Mouse (Mus musculus): ENCODE measurements around the gene Htt. TPM values are rescaled to one million over a fixed set of nuclear protein-coding genes. Genes with fewer than 3 reads are reported as not detected.
A peak's percentile ranks its signal among the peaks of the same experiment; 100 is the strongest.

Gene Htt
- polyA plus RNA-seq, 1 experiment from 2014 or later, result 15.6 TPM

DNA sequence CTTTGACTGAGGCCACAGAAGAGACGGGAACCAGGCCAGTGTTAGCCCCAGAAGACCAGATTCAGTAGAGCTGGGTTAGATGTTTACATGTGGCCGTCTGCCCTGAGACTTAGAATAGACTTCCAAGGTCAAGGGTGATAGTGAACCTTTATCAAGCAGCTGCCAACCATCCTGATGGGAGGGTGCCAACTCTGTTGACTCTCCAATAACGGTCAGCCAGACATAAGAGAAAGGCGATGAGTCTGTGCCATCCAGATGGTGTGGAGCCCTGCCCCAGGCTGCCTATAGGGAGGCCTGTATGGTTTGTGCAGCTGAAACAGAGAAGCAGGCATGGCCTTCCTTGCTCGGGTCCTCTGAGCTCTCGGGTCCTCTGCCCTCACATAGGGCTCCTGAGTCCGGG, 163.0 kb downstream of the Htt start:
- Histone ChIP-seq H3K36me3 (peaks cover 52% of the 10 kb centered on the region), H3K27ac (0 out of 2 replicates have a peak overlapping the region, but pooled peaks have one; percentile 6), H3K4me3 (no peak overlapping the region), H3K4me1 (replicated peaks) (no peaks in the 10 kb centered on the region), H3K9me3 (no peaks in the 10 kb centered on the region), H3K27me3 (ENCODE audit: insufficient read depth, poor library complexity, severe bottlenecking) (no peaks in the 10 kb centered on the region)
- WGBS, result 86% methylated on average over 7 of the region's 7 CpGs
- no peak for DNase-seq (ENCODE audit: low spot score)

- Histone ChIP-seq H3K4me3 (no peak overlapping the region), H3K4me1 (replicated peaks) (peaks cover 24% of the 10 kb centered on the region), H3K36me3 (peaks cover 39% of the 10 kb centered on the region), H3K27ac (no peak overlapping the region), H3K9me3 (no peaks in the 10 kb centered on the region), H3K27me3 (ENCODE audit: insufficient read depth, poor library complexity, severe bottlenecking) (no peaks in the 10 kb centered on the region)
- DNase-seq (ENCODE audit: low spot score), result no peak
- WGBS, result 92% methylated on average over 4 of the region's 4 CpGs
These were observed 166.1 kb downstream of the Htt start for GRCm38 (mm10) chr5:34927648-34928047.

DNA sequence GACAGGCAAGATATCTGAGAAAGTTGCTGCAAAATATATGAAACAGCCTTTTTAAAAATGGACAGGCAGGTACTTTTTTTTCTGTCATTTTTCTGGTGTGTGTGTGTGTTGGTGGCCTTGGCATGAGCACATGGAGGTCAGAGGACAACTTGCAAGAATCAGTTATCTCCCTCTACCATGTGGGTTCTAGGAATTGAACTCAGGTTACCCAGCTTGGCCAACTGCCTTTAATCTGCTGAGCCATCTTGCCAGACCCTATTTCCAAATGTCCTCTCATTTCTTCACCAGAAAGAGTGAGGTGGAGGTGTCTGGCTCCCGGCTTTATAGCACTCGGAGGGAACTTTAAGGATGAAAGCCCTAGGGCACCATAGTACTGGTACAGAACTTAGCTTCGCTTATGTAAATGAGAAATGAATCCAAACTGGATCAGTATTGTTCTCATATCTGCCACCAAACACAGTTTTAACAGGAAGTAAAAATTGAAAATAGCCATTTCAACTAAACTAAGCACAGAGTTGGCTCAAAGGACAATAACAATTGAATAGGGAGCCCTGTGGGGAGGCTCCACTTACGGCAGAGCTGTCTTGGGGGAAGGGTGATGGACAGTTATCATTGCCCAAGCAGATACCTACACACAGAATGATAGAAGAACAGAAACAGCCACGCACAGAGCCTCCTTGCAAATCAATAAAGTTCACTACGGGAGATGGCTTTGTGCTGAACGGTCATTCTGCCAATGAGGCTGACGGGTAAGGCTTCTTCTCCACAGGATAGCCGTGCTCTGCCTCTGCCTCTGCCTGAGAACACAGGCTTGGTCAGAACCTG, 168.8 kb downstream of the Htt start:
- Histone ChIP-seq H3K27me3 (ENCODE audit: insufficient read depth, poor library complexity, severe bottlenecking) (no peaks in the 10 kb centered on the region), H3K36me3 (peaks cover 12% of the 10 kb centered on the region; the same call in 1 of the 2 replicates), H3K4me1 (replicated peaks) (peaks cover 28% of the 10 kb centered on the region), H3K9me3 (no peaks in the 10 kb centered on the region), H3K27ac (peak overlapping the region; percentile 86), H3K4me3 (no peak overlapping the region)
- no peak for DNase-seq (ENCODE audit: low spot score)
- 67% methylated on average over 9 of the region's 9 CpGs for WGBS

GRCm38 (mm10) chr5:34931091-34931490, 169.6 kb downstream of the Htt start:
- no peaks in the 10 kb centered on the region for H3K27me3 ChIP-seq (ENCODE audit: insufficient read depth, poor library complexity, severe bottlenecking)
- H3K4me1 ChIP-seq (replicated peaks), result peaks cover 28% of the 10 kb centered on the region
- no peak for DNase-seq (ENCODE audit: low spot score)
- peaks cover 5% of the 10 kb centered on the region; the same call in 1 of the 2 replicates for H3K36me3 ChIP-seq
- H3K4me3 ChIP-seq, result no peak overlapping the region
- peak overlapping the region; percentile 86 for H3K27ac ChIP-seq
- no peaks in the 10 kb centered on the region for H3K9me3 ChIP-seq
- 77% methylated on average over 2 of the region's 2 CpGs for WGBS

GRCm38 (mm10) chr5:34931516-34932457, 170.2 kb downstream of the Htt start:
- Histone ChIP-seq H3K27me3 (ENCODE audit: insufficient read depth, poor library complexity, severe bottlenecking) (no peaks in the 10 kb centered on the region), H3K4me3 (no peak overlapping the region), H3K4me1 (replicated peaks) (peaks cover 28% of the 10 kb centered on the region), H3K27ac (peak overlapping the region; percentile 86), H3K9me3 (no peaks in the 10 kb centered on the region), H3K36me3 (no peaks in the 10 kb centered on the region)
- WGBS, result 65% methylated on average over 11 of the region's 11 CpGs
- no peak for DNase-seq (ENCODE audit: low spot score)

DNA sequence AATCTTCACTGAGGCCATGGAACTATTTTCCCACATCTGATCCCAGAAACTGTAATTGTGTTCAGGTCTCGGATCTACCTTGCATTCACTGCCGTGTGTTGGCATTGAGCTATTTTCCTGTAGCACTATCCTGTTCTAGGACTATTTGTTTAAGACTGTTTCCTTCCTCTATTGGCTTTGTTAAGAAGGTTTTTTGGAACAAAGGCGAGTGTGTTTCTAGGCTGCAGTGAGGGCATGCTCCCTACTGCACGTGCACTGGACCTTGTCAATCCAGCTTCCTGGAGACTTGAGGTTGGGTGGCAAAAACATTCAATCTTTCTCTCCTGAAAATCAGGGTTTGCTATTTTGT, 170.9 kb downstream of the Htt start:
- WGBS, result 21% methylated on average over 4 of the region's 4 CpGs
- no peaks in the 10 kb centered on the region for H3K36me3 ChIP-seq
- peak overlapping the region; percentile 86 for H3K27ac ChIP-seq

DNA sequence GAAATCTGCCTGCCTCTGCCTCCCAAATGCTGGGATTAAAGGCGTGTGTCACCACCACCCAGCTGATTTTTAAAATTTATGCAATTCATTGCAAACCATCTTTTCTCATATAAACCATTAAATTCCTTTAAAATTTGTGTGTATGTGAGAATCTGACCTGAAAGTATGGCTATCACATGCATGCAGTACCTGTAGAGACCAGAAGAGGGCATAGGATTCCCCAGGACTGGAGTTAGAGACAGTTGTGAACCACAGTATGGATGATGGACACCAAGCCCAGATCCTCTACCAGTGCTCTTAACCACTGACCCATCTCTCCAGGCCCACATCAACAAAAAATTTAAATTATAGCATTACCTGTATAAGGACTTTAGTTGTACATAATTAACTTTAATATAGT, 171.9 kb downstream of the Htt start:
- Histone ChIP-seq H3K9me3 (no peaks in the 10 kb centered on the region), H3K4me3 (no peak overlapping the region), H3K27ac (no peak overlapping the region), H3K36me3 (no peaks in the 10 kb centered on the region), H3K4me1 (replicated peaks) (peaks cover 32% of the 10 kb centered on the region), H3K27me3 (ENCODE audit: insufficient read depth, poor library complexity, severe bottlenecking) (no peaks in the 10 kb centered on the region)
- 90% methylated on average over 1 of the region's 1 CpGs for WGBS
- DNase-seq (ENCODE audit: low spot score), result no peak

More for the DNA sequence above, 170.9 kb downstream of the Htt start:
- H3K27me3 ChIP-seq (ENCODE audit: insufficient read depth, poor library complexity, severe bottlenecking), result no peaks in the 10 kb centered on the region
- peak; percentile 23 for DNase-seq (ENCODE audit: low spot score)
- H3K4me1 ChIP-seq (replicated peaks), result peaks cover 28% of the 10 kb centered on the region
- no peak overlapping the region for H3K4me3 ChIP-seq
- no peaks in the 10 kb centered on the region for H3K9me3 ChIP-seq

- H3K4me1 ChIP-seq (replicated peaks), result peaks cover 45% of the 10 kb centered on the region
- DNase-seq (ENCODE audit: low spot score), result peak; percentile 80
These were observed 180.3 kb downstream of the Htt start for GRCm38 (mm10) chr5:34941710-34942470.

GRCm38 (mm10) chr5:34943428-34943827, 181.9 kb downstream of the Htt start:
- Histone ChIP-seq H3K36me3 (no peaks in the 10 kb centered on the region), H3K4me3 (no peak overlapping the region), H3K9me3 (no peaks in the 10 kb centered on the region), H3K4me1 (replicated peaks) (peaks cover 49% of the 10 kb centered on the region), H3K27ac (peak overlapping the region; percentile 88), H3K27me3 (ENCODE audit: insufficient read depth, poor library complexity, severe bottlenecking) (no peaks in the 10 kb centered on the region)
- no peak for DNase-seq (ENCODE audit: low spot score)
- WGBS, result 85% methylated on average over 3 of the region's 3 CpGs

More at GRCm38 (mm10) chr5:34941710-34942470, 180.3 kb downstream of the Htt start:
- Histone ChIP-seq H3K27ac (peak overlapping the region; percentile 88), H3K27me3 (ENCODE audit: insufficient read depth, poor library complexity, severe bottlenecking) (no peaks in the 10 kb centered on the region), H3K9me3 (no peaks in the 10 kb centered on the region), H3K4me3 (no peak overlapping the region), H3K36me3 (no peaks in the 10 kb centered on the region)
- 27% methylated on average over 10 of the region's 10 CpGs for WGBS

DNA sequence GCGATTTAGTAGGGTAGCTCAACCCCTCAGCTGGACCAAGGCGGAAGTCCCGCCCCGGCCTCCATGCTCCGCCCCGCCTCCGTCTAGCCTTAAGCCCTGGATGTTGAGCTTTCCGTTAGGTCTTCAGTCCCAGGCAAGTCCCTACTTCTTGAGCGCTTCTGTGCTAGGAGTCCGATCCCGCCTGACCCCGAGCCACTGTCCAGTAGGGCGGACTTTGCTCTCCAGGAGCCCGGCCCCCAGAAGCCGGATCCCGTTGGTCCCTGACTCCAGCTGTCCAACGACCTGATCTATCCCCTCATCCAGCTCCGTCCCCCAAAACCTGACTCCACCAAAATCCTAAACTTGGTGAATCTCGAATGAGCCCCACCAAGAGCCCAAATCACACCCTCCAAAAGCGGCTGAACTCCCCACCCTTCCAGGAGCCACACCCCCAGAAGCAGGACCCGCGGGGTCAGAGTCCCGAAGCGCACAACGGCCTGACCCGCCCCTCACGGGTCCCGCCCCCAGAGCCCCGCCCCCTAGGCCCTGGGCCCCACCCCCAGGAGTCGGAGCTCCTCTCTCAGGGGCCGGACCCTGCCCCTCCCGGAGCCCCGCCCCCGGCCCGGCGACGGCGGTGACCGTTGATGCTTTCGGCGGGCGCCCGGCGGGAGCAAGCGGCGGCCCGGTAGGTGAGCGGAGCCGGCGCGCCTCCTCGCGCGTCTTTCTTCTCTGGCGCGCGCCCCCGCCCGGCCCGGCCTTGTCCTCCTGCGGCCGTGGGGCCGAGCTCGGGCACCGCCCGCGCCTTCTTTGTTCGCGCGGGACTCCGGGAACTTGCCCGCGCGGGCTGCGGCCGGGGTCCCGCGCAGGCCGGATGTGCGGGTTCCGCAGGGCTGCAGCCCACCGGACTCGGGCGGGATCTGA, 187.6 kb downstream of the Htt start, which contains the start of gene Rgs12:
TSS of gene Rgs12 (plus strand) at position 585 of the 900 bp plus-strand sequence.
- Histone ChIP-seq H3K9me3 (peaks cover 8% of the 10 kb centered on the region; the same call in 1 of the 2 replicates), H3K4me1 (replicated peaks) (peaks cover 46% of the 10 kb centered on the region), H3K27ac (peak within 1 kb of the TSS; percentile 99), H3K27me3 (ENCODE audit: insufficient read depth, poor library complexity, severe bottlenecking) (no peaks in the 10 kb centered on the region), H3K4me3 (peak within 1 kb of the TSS; percentile 90), H3K36me3 (peaks cover 25% of the 10 kb centered on the region)
- WGBS, result under 1% methylated on average over 81 of the region's 84 CpGs
- peak; percentile 94 for DNase-seq (ENCODE audit: low spot score)

GRCm38 (mm10) chr5:34949769-34950211, 188.2 kb downstream of the Htt start:
- WGBS, result under 1% methylated on average over 12 of the region's 12 CpGs
- Histone ChIP-seq H3K36me3 (peaks cover 26% of the 10 kb centered on the region), H3K4me3 (peak overlapping the region; percentile 90), H3K4me1 (replicated peaks) (peaks cover 53% of the 10 kb centered on the region), H3K9me3 (peaks cover 8% of the 10 kb centered on the region; the same call in 1 of the 2 replicates), H3K27ac (peak overlapping the region; percentile 99), H3K27me3 (ENCODE audit: insufficient read depth, poor library complexity, severe bottlenecking) (no peaks in the 10 kb centered on the region)
- DNase-seq (ENCODE audit: low spot score), result no peak

Data from hindbrain, embryonic 10.5 days (tissue).